Comparison of ENCODE assay signal across 8 mouse cellular contexts in the genomic region with DNA sequence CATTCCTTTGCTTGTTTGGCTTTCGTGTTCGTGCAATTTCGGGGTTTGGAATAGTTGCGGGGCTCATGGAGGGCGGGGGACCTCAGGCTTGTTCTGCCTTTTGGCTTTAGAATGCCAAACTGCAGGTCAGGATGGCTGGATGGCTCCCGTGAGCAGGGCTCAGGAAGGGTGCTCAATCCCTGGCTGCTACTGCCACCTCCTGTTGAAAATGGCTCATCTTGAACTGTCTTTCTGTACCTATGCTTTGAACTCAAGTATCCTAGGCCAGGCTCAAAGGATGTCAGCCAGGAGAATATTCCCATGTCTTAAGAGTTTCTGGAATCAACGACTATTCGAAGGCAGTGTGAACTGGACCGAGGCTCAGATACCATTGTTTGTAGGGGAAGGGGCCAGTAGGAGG.
DNase-seq lines count a peak whose midpoint lies in the region; ATAC-seq and TF ChIP-seq lines count a peak whose summit lies in the region.

No protein-coding gene starts in this region.

- H3K4me3 ChIP-seq in heart, embryonic 16.5 days (ENCODE audit: low read length), result no peak overlapping the region
- H3K4me3 ChIP-seq in liver, embryonic 14.5 days (ENCODE audit: insufficient read depth in 1 of 2, low read depth in 2 of 2, low read length in 2 of 2), result no peak overlapping the region
- no peak overlapping the region for H3K4me3 ChIP-seq in stomach, postnatal 0 days (ENCODE audit: low read depth, low read length)

- peaks cover 7% of the 10 kb centered on the region for H3K4me1 ChIP-seq in heart, embryonic 16.5 days (ENCODE audit: control insufficient read depth, insufficient read depth, low read length)
- H3K4me1 ChIP-seq in liver, embryonic 14.5 days (replicated peaks; ENCODE audit: control insufficient read depth in 2 of 2, insufficient read depth in 2 of 2, low read length in 1 of 2), result no peaks in the 10 kb centered on the region
- H3K4me1 ChIP-seq in stomach, postnatal 0 days (replicated peaks; ENCODE audit: control insufficient read depth, insufficient read depth), result no peaks in the 10 kb centered on the region

- H3K36me3 ChIP-seq in heart, embryonic 16.5 days (ENCODE audit: control insufficient read depth, insufficient read depth), result no peaks in the 10 kb centered on the region
- H3K36me3 ChIP-seq in liver, embryonic 14.5 days (replicated peaks; ENCODE audit: control insufficient read depth, insufficient read depth, low read depth), result no peaks in the 10 kb centered on the region
- no peaks in the 10 kb centered on the region for H3K36me3 ChIP-seq in stomach, postnatal 0 days (ENCODE audit: control insufficient read depth, insufficient read depth, low read length)

- H3K27ac ChIP-seq in heart, embryonic 16.5 days (ENCODE audit: low read length), result 0 out of 2 replicates have a peak overlapping the region, but pooled peaks have one; percentile 21
- no peak overlapping the region for H3K27ac ChIP-seq in liver, embryonic 14.5 days
- no peak overlapping the region for H3K27ac ChIP-seq in stomach, postnatal 0 days (replicated peaks)

- peak; percentile 75 for ATAC-seq in heart, embryonic 16.5 days (replicated peaks; ENCODE audit: extremely low read depth, insufficient read depth, low FRiP score)
- no peak for ATAC-seq in liver, embryonic 14.5 days (ENCODE audit: insufficient read depth)
- peak; percentile 73 for ATAC-seq in stomach, postnatal 0 days (ENCODE audit: low FRiP score, low TSS enrichment)

- DNase-seq in gastrocnemius, adult 18-20 months (ENCODE audit: low spot score), result peak; percentile 3
- DNase-seq in gastrocnemius, postnatal 10 days, result no peak
- peak; percentile 71 for DNase-seq in ZHBTc4 (ENCODE audit: low read depth, low spot score)
- peak in 1 of 3 experiments; percentile 4 for DNase-seq in liver, embryonic 14.5 days (ENCODE audit: low read depth in 3 of 3, low spot score in 3 of 3)
- DNase-seq in stomach, postnatal 0 days (ENCODE audit: low spot score), result peak; percentile 58
- DNase-seq in spleen, postnatal 10 days (ENCODE audit: low spot score in 2 of 2), result no peak
- no peak for DNase-seq in spleen, adult 12 weeks (ENCODE audit: low spot score)

- no peaks in the 10 kb centered on the region for H3K9me3 ChIP-seq in heart, embryonic 16.5 days (replicated peaks; ENCODE audit: control insufficient read depth, low read length)
- H3K9me3 ChIP-seq in liver, embryonic 14.5 days (ENCODE audit: control insufficient read depth, low read length), result no peaks in the 10 kb centered on the region
- no peaks in the 10 kb centered on the region for H3K9me3 ChIP-seq in stomach, postnatal 0 days (ENCODE audit: control insufficient read depth, low read length)

- WGBS in heart, embryonic 16.5 days, result 44% methylated on average over 9 of the region's 9 CpGs
- 52% methylated on average over 9 of the region's 9 CpGs for WGBS in liver, embryonic 14.5 days (ENCODE audit: insufficient replicate concordance)
- 57% methylated on average over 9 of the region's 9 CpGs for WGBS in stomach, postnatal 0 days

- no peak overlapping the region for H3K9ac ChIP-seq in heart, embryonic 16.5 days (ENCODE audit: low read length)
- no peak overlapping the region for H3K9ac ChIP-seq in liver, embryonic 14.5 days (replicated peaks)
- H3K9ac ChIP-seq in stomach, postnatal 0 days (ENCODE audit: low read length), result no peak overlapping the region

- TF ChIP-seq EP300 in liver, embryonic 14.5 days (IDR thresholded peaks at IDR 0.05; ENCODE audit: low read depth), result no peak
- TF ChIP-seq EP300 in stomach, postnatal 0 days (optimal IDR thresholded peaks at IDR 0.05), result no peak

- H3K27me3 ChIP-seq in heart, embryonic 16.5 days (ENCODE audit: control insufficient read depth, insufficient read depth, low read length), result no peaks in the 10 kb centered on the region
- no peaks in the 10 kb centered on the region for H3K27me3 ChIP-seq in liver, embryonic 14.5 days (ENCODE audit: control insufficient read depth, insufficient read depth, low read length)
- H3K27me3 ChIP-seq in stomach, postnatal 0 days (ENCODE audit: control insufficient read depth, insufficient read depth, low read length), result no peaks in the 10 kb centered on the region

- H3K4me2 ChIP-seq in heart, embryonic 16.5 days (ENCODE audit: low read depth, low read length), result no peak overlapping the region
- H3K4me2 ChIP-seq in liver, embryonic 14.5 days (ENCODE audit: low read depth), result no peak overlapping the region
- H3K4me2 ChIP-seq in stomach, postnatal 0 days (replicated peaks; ENCODE audit: low read depth), result no peak overlapping the region

- peak; percentile 51 for TF ChIP-seq CTCF in liver, embryonic 14.5 days (IDR thresholded peaks at IDR 0.05; ENCODE audit: low read depth)
- peak; percentile 86 for TF ChIP-seq CTCF in stomach, postnatal 0 days (IDR thresholded peaks at IDR 0.05; ENCODE audit: low read depth)

Comparison
In these comparisons a context has a peak if more than half of its experiments do, and no peak if none do; other contexts are left out.
1. DNase-seq: peak in gastrocnemius, adult 18-20 months (single experiment), ZHBTc4 (single experiment) and stomach, postnatal 0 days (single experiment); none in gastrocnemius, postnatal 10 days (single experiment), spleen, postnatal 10 days (0 of 2) and spleen, adult 12 weeks (single experiment).